Mouse (Mus musculus) brain, embryonic 14.5 days (tissue): ENCODE results near the gene Tmprss3.

Experiments used
- CTCF ChIP-seq: fragments of 200-500 bp; IDR thresholded peaks from 2 replicates; pipeline ENCODE4 v1.5.1; 2012; ENCODE audit warnings: inconsistent platforms, mild to moderate bottlenecking, moderate library complexity, borderline replicate concordance; ENCODE audit not compliant: insufficient read depth, insufficient read length; ENCODE audit errors: extremely low read depth
- POLR2A ChIP-seq: fragments of 200-500 bp; IDR thresholded peaks from 2 replicates; pipeline ENCODE4 v1.6.1; 2012; ENCODE audit warnings: mild to moderate bottlenecking, inconsistent platforms, borderline replicate concordance; ENCODE audit not compliant: poor library complexity, insufficient read depth, insufficient read length, severe bottlenecking; ENCODE audit errors: extremely low read depth

DNA sequence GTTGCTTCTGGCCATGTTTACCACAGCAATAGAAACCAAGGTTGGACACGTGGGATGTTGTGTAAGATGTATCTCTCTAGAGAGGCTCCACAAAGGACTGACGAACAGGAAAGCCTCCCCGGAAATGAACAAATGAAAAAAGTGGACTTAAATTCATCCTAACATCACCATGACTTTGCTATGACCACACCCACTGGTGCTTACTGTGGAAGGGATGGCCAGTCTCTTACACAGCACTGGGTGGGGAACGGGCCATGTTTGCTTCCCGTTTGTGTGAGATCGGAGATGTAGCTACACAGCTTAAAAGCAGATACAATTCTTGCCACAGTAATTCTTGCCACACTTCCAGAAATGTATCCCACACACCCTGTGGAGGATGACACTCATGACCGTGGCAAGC is 2.5 kb downstream of the Tmprss3 start:
- TF ChIP-seq CTCF (no peak), POLR2A (no peak)
